Mouse (Mus musculus) ES-Bruce4 (cell line): Measurements from ENCODE around the gene Lyrm4. TPM values are rescaled to one million over a fixed set of nuclear protein-coding genes. Genes with fewer than 3 reads are reported as not detected.

ENCODE experiments used
- H3K27ac ChIP-seq: 2 replicates; pipeline ENCODE4 v1.5.1; 2012; ENCODE audit warnings: low read length, inconsistent platforms; ENCODE audit not compliant: insufficient read depth
- H3K27me3 ChIP-seq: 2 replicates; pipeline ENCODE4 v1.6.1; 2012; ENCODE audit warnings: mild to moderate bottlenecking, low read length, inconsistent platforms; ENCODE audit not compliant: control insufficient read depth, poor library complexity, insufficient read depth, severe bottlenecking
- H3K36me3 ChIP-seq: 2 replicates; pipeline ENCODE4 v1.6.1; 2012; ENCODE audit warnings: inconsistent platforms, mild to moderate bottlenecking, low read length, moderate library complexity; ENCODE audit not compliant: control insufficient read depth, poor library complexity, insufficient read depth, severe bottlenecking
- H3K4me1 ChIP-seq: one replicate; pipeline ENCODE4 v1.8.1; 2011; ENCODE audit warnings: low read length; ENCODE audit not compliant: control insufficient read depth, insufficient read depth
- H3K4me3 ChIP-seq: 2 replicates; pipeline ENCODE4 v1.5.1; 2011; ENCODE audit warnings: low read depth, mild to moderate bottlenecking, low read length
- H3K9ac ChIP-seq: 2 replicates; pipeline ENCODE4 v1.6.1; 2012; ENCODE audit warnings: low read depth, mild to moderate bottlenecking, inconsistent platforms; ENCODE audit not compliant: poor library complexity, severe bottlenecking
- H3K9me3 ChIP-seq: replicated peaks from 2 replicates; pipeline ENCODE4 v1.6.1; 2012; ENCODE audit warnings: mild to moderate bottlenecking, low read length, inconsistent platforms; ENCODE audit not compliant: control insufficient read depth, poor library complexity, insufficient read depth, severe bottlenecking
- CTCF ChIP-seq: IDR thresholded peaks from one replicate; pipeline ENCODE4 v1.8.1; 2011; ENCODE audit warnings: low read depth, low read length
- EP300 ChIP-seq: IDR thresholded peaks from 2 replicates; pipeline ENCODE4 v1.6.1; 2011; ENCODE audit warnings: low read depth, low read length; ENCODE audit not compliant: insufficient read depth
- POLR2A ChIP-seq: IDR thresholded peaks from one replicate; pipeline ENCODE4 v1.8.1; 2011; ENCODE audit warnings: low read length; ENCODE audit not compliant: insufficient read depth
- polyA plus RNA-seq: library from polyadenylated mRNA; stranded (reverse); fragments of >200 nt; gene quantifications from 2 replicates; pipeline ENCODE4 v1.2.4, GENCODE M21; 2011; ENCODE audit warnings: low read depth; ENCODE audit not compliant: missing spikeins, insufficient read depth, insufficient read length

Lyrm4 gene
- polyA plus RNA-seq, 1 experiment: 8.5 TPM

- Histone ChIP-seq H3K27ac (no peak overlapping the region), H3K4me3 (peak overlapping the region; percentile 71), H3K36me3 (no peaks in the 10 kb centered on the region), H3K27me3 (peaks cover 6% of the 10 kb centered on the region; the same call in 1 of the 2 replicates), H3K4me1 (no peaks in the 10 kb centered on the region), H3K9ac (no peak overlapping the region), H3K9me3 (no peaks in the 10 kb centered on the region)
- TF ChIP-seq CTCF: no peak
These were observed 147.5 kb downstream of the Lyrm4 start for GRCm38 (mm10) chr13:35969829-35970228.

DNA sequence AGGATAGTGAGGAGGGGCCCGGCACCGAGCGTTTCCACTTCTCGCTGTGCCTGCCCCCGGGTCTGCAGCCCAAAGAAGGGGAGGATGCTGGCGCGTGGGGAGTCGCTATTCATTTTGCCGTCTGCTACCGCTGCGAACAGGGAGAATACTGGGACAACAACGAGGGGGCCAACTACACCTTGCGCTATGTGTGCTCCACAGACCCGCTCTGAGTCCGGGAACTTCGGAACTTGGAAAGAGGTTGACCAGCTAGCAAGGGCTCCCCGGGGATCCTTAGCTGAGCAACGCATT is 147.9 kb downstream of the Lyrm4 start:
- TF ChIP-seq EP300 (no peak), POLR2A (no peak), CTCF (no peak)
- no peaks in the 10 kb centered on the region for H3K36me3 ChIP-seq
- H3K27me3 ChIP-seq: peaks cover 6% of the 10 kb centered on the region; the same call in 1 of the 2 replicates
- H3K9ac ChIP-seq: 0 out of 2 replicates have a peak overlapping the region, but pooled peaks have one; percentile 19
- H3K9me3 ChIP-seq: no peaks in the 10 kb centered on the region
- H3K4me1 ChIP-seq: no peaks in the 10 kb centered on the region
- peak overlapping the region; percentile 71 for H3K4me3 ChIP-seq
- H3K27ac ChIP-seq: no peak overlapping the region

GRCm38 (mm10) chr13:35968719-35969430 is 148.5 kb downstream of the Lyrm4 start:
- Histone ChIP-seq H3K4me3 (peak overlapping the region; percentile 71), H3K27me3 (peaks cover 6% of the 10 kb centered on the region; the same call in 1 of the 2 replicates), H3K27ac (no peak overlapping the region), H3K9me3 (no peaks in the 10 kb centered on the region), H3K4me1 (no peaks in the 10 kb centered on the region), H3K9ac (peak overlapping the region; percentile 19), H3K36me3 (no peaks in the 10 kb centered on the region)
- TF ChIP-seq EP300 (no peak), POLR2A (no peak), CTCF (no peak)

DNA sequence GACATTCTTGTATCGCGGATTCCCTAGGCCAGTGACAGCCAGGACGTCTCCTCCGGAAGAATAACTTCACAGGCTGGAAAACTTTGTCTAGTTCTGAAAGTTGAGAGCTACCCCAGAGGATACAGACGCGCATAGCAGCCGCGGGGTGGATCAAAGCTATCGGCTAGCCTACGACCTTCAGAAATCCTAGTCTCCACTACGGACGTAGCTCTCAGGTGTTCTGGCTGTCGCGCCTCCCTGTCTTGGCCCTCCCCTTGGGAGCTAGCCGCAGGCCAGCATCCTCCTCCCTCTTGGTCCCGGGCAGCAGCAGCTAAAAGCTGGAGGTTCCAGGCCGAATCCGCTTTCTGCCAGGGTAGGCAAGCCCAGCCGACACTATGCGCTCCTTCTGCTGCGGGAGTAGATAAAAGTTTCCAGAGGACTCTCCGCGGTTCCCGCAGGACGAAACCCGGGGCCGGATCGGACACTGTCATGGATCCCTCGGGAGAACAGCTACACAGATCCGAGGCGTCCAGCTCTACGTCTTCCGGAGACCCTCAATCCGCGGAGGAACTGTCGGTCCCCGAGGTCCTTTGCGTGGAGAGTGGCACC is 149.1 kb downstream of the Lyrm4 start:
- Histone ChIP-seq H3K9ac (peak overlapping the region; percentile 19), H3K4me3 (peak overlapping the region; percentile 71), H3K27ac (no peak overlapping the region), H3K27me3 (peaks cover 6% of the 10 kb centered on the region; the same call in 1 of the 2 replicates), H3K9me3 (no peaks in the 10 kb centered on the region), H3K36me3 (no peaks in the 10 kb centered on the region), H3K4me1 (no peaks in the 10 kb centered on the region)
- no peak for TF ChIP-seq CTCF
- TF ChIP-seq POLR2A: no peak
- TF ChIP-seq EP300: no peak

DNA sequence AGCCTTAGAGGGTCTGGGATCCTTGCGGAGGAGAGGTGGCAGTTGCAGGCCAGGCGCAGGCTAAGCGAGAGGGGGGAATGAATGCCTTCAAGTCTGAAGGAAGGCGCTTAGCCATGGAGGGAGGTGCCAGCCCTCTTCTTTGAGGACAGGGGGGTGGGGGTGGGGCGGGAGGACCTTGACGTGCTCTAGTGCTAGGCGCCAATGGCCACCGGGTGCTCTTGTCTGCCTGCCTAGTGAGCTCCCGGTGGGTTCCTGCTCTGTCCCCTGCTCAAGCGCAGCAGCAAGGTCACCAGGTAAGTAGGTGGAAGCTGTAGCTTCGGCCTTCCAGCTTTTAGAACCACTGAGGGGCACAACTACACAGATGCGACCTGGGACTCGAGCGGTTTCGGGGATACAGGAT is 149.6 kb downstream of the Lyrm4 start:
- Histone ChIP-seq H3K27ac (no peak overlapping the region), H3K9ac (no peak overlapping the region)

GRCm38 (mm10) chr13:35963583-35963982 is 153.7 kb downstream of the Lyrm4 start:
- Histone ChIP-seq H3K27me3 (peaks cover 6% of the 10 kb centered on the region; the same call in 1 of the 2 replicates), H3K4me3 (no peak overlapping the region), H3K4me1 (no peaks in the 10 kb centered on the region), H3K36me3 (no peaks in the 10 kb centered on the region), H3K9ac (no peak overlapping the region), H3K27ac (no peak overlapping the region), H3K9me3 (no peaks in the 10 kb centered on the region)
- no peak for TF ChIP-seq EP300

More for the DNA sequence above, 149.6 kb downstream of the Lyrm4 start:
- H3K36me3 ChIP-seq: no peaks in the 10 kb centered on the region
- H3K4me1 ChIP-seq: no peaks in the 10 kb centered on the region
- H3K27me3 ChIP-seq: peaks cover 6% of the 10 kb centered on the region; the same call in 1 of the 2 replicates
- TF ChIP-seq POLR2A (no peak), CTCF (no peak), EP300 (no peak)
- H3K4me3 ChIP-seq: peak overlapping the region; percentile 71
- H3K9me3 ChIP-seq: no peaks in the 10 kb centered on the region
